Mouse (Mus musculus): Measurements from ENCODE around the gene Osbpl6. TPM values are rescaled to one million over a fixed set of nuclear protein-coding genes. Genes with fewer than 3 reads are reported as not detected.

The Osbpl6 gene
- polyA plus RNA-seq, 1 experiment = 7.1 TPM

DNA sequence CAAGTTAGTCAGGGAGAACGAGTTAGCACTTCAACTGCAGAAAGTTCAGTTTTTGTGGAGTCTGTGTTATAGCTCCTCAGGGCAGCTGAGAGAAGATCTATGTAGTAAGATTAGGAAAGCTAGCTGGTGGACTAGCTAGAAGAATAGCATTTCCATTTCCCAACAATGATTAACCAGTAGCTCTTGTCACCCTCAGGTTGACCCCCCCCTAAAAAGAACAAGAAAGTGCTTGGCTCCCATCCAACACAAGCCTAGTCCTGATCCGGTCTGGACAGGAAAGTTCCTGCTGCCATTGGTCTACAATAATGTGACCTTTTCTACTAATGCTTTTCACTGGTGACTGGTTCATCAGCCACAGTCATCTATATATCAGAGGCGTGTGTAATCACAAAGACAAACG, 157.6 kb downstream of the Osbpl6 start:
- Histone ChIP-seq H3K27ac (ENCODE audit: control insufficient read depth, insufficient read depth, low read length) (no peak overlapping the region), H3K4me1 (replicated peaks; ENCODE audit: control insufficient read depth, insufficient read depth, low read length) (no peaks in the 10 kb centered on the region), H3K27me3 (ENCODE audit: control insufficient read depth, insufficient read depth, low read length) (no peaks in the 10 kb centered on the region), H3K36me3 (ENCODE audit: control insufficient read depth, insufficient read depth, low read length) (no peaks in the 10 kb centered on the region), H3K4me3 (ENCODE audit: control insufficient read depth, insufficient read depth, low read length) (no peak overlapping the region)
- TF ChIP-seq POLR2A (IDR thresholded peaks at IDR 0.05; ENCODE audit: control insufficient read depth, extremely low read depth, insufficient read depth, low read length, poor library complexity) = no peak
- TF ChIP-seq CTCF (IDR thresholded peaks at IDR 0.05; ENCODE audit: borderline replicate concordance, control insufficient read depth, extremely low read depth, insufficient read depth, low read length, poor library complexity) = no peak
- 89% methylated on average over 4 of the region's 4 CpGs for WGBS
- no peak for DNase-seq

DNA sequence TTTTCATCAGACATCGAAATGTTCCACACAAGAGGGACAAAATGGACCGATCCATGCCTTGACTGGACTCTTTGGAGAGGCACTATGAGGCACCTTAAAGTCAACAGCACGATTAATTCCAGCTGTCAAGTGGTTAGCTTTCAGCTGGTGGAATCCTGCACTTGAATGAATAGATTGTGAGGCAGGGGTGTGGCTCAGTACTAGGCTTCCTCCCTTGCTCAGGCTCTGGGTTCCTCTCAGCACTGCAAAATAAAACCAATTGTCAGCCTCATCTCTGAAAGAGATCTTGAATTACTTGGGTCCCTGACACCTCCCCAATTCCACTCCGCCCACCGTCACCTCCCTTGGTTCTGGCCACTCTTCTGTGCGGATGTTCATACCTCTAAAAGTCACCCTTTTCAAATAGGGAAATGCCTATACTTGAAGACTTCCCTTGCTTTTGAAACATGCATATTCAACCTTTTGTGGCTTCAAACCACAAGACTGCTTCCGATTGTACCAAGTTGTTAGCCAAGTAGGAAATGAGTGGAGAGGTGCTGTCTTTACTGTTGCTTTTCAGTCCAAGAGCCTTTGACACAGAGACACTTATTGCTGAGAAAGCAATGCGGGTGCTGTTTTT, 160.7 kb downstream of the Osbpl6 start:
- TF ChIP-seq POLR2A (IDR thresholded peaks at IDR 0.05; ENCODE audit: control insufficient read depth, extremely low read depth, insufficient read depth, low read length, poor library complexity) (no peak), CTCF (IDR thresholded peaks at IDR 0.05; ENCODE audit: borderline replicate concordance, control insufficient read depth, extremely low read depth, insufficient read depth, low read length, poor library complexity) (no peak)
- Histone ChIP-seq H3K27me3 (ENCODE audit: control insufficient read depth, insufficient read depth, low read length) (no peaks in the 10 kb centered on the region), H3K27ac (ENCODE audit: control insufficient read depth, insufficient read depth, low read length) (no peak overlapping the region), H3K4me1 (replicated peaks; ENCODE audit: control insufficient read depth, insufficient read depth, low read length) (no peaks in the 10 kb centered on the region), H3K4me3 (ENCODE audit: control insufficient read depth, insufficient read depth, low read length) (no peak overlapping the region), H3K36me3 (ENCODE audit: control insufficient read depth, insufficient read depth, low read length) (no peaks in the 10 kb centered on the region)
- WGBS = 24% methylated on average over 8 of the region's 8 CpGs
- no peak for DNase-seq

DNA sequence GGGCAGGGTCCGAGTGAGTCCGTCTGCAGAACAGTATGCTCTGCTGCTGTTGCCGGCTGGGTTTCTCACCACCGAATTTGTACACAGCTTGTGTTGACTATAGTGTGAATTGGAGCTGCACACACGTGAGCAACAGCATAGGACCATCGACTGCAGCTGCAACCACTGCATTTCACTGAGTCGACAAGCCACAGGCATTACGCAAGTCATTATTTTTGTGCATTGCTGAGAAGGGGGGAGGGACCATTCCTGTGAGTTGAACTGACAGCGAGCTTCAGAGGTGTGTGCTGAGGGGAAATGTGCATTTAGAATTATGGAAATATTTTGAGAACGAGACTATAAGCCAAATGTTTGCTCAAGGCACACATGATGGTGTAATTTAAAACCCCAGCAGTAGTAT, 165.2 kb downstream of the Osbpl6 start:
- no peaks in the 10 kb centered on the region for H3K27me3 ChIP-seq (ENCODE audit: control insufficient read depth, insufficient read depth, low read length)
- H3K4me3 ChIP-seq (ENCODE audit: control insufficient read depth, insufficient read depth, low read length) = no peak overlapping the region
- DNase-seq = no peak
- 60% methylated on average over 10 of the region's 10 CpGs for WGBS
- no peaks in the 10 kb centered on the region for H3K4me1 ChIP-seq (replicated peaks; ENCODE audit: control insufficient read depth, insufficient read depth, low read length)
- H3K27ac ChIP-seq (ENCODE audit: control insufficient read depth, insufficient read depth, low read length) = no peak overlapping the region
- no peaks in the 10 kb centered on the region for H3K36me3 ChIP-seq (ENCODE audit: control insufficient read depth, insufficient read depth, low read length)
- TF ChIP-seq POLR2A (IDR thresholded peaks at IDR 0.05; ENCODE audit: control insufficient read depth, extremely low read depth, insufficient read depth, low read length, poor library complexity) = no peak

DNA sequence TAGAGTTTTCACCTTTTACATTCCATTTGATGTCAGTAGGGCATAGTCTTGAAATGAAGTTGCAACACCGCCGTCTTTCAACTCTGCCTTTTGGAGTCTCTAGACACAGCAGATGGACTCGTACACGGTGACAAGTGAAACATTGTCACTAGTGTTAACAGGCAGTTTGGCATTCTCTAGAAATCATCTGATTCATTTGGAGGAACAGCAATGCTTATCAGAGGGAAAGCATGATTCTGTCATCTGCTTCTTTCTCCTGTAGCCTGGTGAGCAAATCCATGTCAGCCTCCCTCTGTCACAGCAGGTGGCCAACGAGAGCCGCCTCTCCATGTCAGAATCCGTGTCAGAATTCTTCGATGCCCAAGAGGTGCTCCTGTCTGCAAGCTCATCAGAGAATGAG, 172.6 kb downstream of the Osbpl6 start:
- Histone ChIP-seq H3K4me3 (ENCODE audit: control insufficient read depth, insufficient read depth, low read length) (no peak overlapping the region), H3K36me3 (ENCODE audit: control insufficient read depth, insufficient read depth, low read length) (no peaks in the 10 kb centered on the region), H3K27ac (ENCODE audit: control insufficient read depth, insufficient read depth, low read length) (no peak overlapping the region), H3K27me3 (ENCODE audit: control insufficient read depth, insufficient read depth, low read length) (no peaks in the 10 kb centered on the region), H3K4me1 (replicated peaks; ENCODE audit: control insufficient read depth, insufficient read depth, low read length) (no peaks in the 10 kb centered on the region)
- WGBS = 94% methylated on average over 8 of the region's 8 CpGs
- DNase-seq = no peak
- TF ChIP-seq CTCF (IDR thresholded peaks at IDR 0.05; ENCODE audit: borderline replicate concordance, control insufficient read depth, extremely low read depth, insufficient read depth, low read length, poor library complexity) (no peak), POLR2A (IDR thresholded peaks at IDR 0.05; ENCODE audit: control insufficient read depth, extremely low read depth, insufficient read depth, low read length, poor library complexity) (no peak)

DNA sequence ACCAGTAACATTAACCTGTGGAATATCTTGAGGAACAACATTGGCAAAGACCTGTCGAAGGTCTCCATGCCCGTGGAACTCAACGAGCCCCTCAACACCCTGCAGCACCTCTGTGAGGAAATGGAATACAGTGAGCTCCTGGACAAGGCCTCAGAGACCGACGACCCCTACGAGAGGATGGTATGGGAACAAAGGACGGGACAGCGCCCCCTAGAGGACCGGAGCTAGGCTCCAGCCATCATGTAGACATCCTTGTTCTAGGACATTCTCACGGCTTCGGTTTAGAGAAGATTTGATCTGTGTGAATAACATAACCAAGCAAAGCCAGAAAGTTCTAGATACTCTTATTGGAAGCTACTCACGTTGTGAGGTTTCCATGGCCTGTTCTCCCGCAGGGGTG, 178.8 kb downstream of the Osbpl6 start:
- Histone ChIP-seq H3K4me1 (replicated peaks; ENCODE audit: control insufficient read depth, insufficient read depth, low read length) (no peaks in the 10 kb centered on the region), H3K27ac (ENCODE audit: control insufficient read depth, insufficient read depth, low read length) (no peak overlapping the region), H3K4me3 (ENCODE audit: control insufficient read depth, insufficient read depth, low read length) (no peak overlapping the region), H3K27me3 (ENCODE audit: control insufficient read depth, insufficient read depth, low read length) (no peaks in the 10 kb centered on the region), H3K36me3 (ENCODE audit: control insufficient read depth, insufficient read depth, low read length) (no peaks in the 10 kb centered on the region)
- 93% methylated on average over 13 of the region's 13 CpGs for WGBS
- no peak for TF ChIP-seq POLR2A (IDR thresholded peaks at IDR 0.05; ENCODE audit: control insufficient read depth, extremely low read depth, insufficient read depth, low read length, poor library complexity)
- TF ChIP-seq CTCF (IDR thresholded peaks at IDR 0.05; ENCODE audit: borderline replicate concordance, control insufficient read depth, extremely low read depth, insufficient read depth, low read length, poor library complexity) = no peak
- DNase-seq = no peak

GRCm38 (mm10) chr2:76586906-76587305, 180.6 kb downstream of the Osbpl6 start:
- H3K4me3 ChIP-seq (ENCODE audit: control insufficient read depth, insufficient read depth, low read length) = no peak overlapping the region
- 90% methylated on average over 10 of the region's 10 CpGs for WGBS
- no peak overlapping the region for H3K27ac ChIP-seq (ENCODE audit: control insufficient read depth, insufficient read depth, low read length)
- H3K36me3 ChIP-seq (ENCODE audit: control insufficient read depth, insufficient read depth, low read length) = no peaks in the 10 kb centered on the region
- no peak for TF ChIP-seq CTCF (IDR thresholded peaks at IDR 0.05; ENCODE audit: borderline replicate concordance, control insufficient read depth, extremely low read depth, insufficient read depth, low read length, poor library complexity)
- no peak for TF ChIP-seq POLR2A (IDR thresholded peaks at IDR 0.05; ENCODE audit: control insufficient read depth, extremely low read depth, insufficient read depth, low read length, poor library complexity)
- DNase-seq = no peak
- no peaks in the 10 kb centered on the region for H3K4me1 ChIP-seq (replicated peaks; ENCODE audit: control insufficient read depth, insufficient read depth, low read length)
- no peaks in the 10 kb centered on the region for H3K27me3 ChIP-seq (ENCODE audit: control insufficient read depth, insufficient read depth, low read length)

GRCm38 (mm10) chr2:76590221-76590620, 183.9 kb downstream of the Osbpl6 start:
- Histone ChIP-seq H3K36me3 (ENCODE audit: control insufficient read depth, insufficient read depth, low read length) (no peaks in the 10 kb centered on the region), H3K4me3 (ENCODE audit: control insufficient read depth, insufficient read depth, low read length) (no peak overlapping the region), H3K27ac (ENCODE audit: control insufficient read depth, insufficient read depth, low read length) (no peak overlapping the region), H3K27me3 (ENCODE audit: control insufficient read depth, insufficient read depth, low read length) (no peaks in the 10 kb centered on the region), H3K4me1 (replicated peaks; ENCODE audit: control insufficient read depth, insufficient read depth, low read length) (no peaks in the 10 kb centered on the region)
- TF ChIP-seq POLR2A (IDR thresholded peaks at IDR 0.05; ENCODE audit: control insufficient read depth, extremely low read depth, insufficient read depth, low read length, poor library complexity) (no peak), CTCF (IDR thresholded peaks at IDR 0.05; ENCODE audit: borderline replicate concordance, control insufficient read depth, extremely low read depth, insufficient read depth, low read length, poor library complexity) (no peak)
- 94% methylated on average over 7 of the region's 7 CpGs for WGBS
- no peak for DNase-seq

Data from thymus, adult 2 months (tissue).